Mouse (Mus musculus): Measurements from ENCODE around the gene Dchs1.

DNA sequence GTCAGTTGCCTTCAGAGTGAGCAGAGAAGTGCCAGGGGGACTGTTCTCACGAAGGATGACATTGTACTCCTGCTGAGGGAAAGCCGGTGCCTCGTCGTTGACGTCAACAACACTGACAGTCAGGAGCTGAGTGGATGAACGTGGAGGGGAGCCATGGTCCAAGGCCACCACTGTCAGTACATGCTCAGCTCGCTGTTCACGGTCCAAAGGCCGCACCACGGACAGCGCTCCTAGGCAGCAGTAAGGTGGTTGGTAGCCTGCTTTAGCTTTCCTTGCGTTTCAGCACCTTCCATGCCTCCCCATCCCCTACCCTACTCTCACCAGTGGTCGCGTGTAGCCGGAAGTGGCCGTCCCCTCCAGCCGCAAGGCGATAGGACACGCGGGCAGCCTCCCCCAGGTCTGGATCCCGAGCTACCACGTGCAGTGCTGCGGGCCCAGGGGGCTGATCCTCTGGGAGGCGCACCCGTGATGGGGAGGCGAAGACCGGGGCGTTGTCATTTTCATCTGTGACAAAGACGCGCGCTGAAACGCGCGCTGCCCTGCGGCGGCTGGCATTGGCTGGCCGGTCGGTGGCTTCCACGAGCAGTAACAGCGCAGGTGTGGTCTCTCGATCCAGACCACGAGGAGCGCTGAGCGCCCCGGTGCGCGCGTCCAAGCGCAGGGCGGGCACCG lies 25.5 kb downstream of the Dchs1 start:
- TF ChIP-seq USF1 (IDR thresholded peaks at IDR 0.05; ENCODE audit: low read depth, low read length): no peak
- no peak for TF ChIP-seq CTCF (IDR thresholded peaks at IDR 0.05 in 2 of 3, conservative IDR thresholded peaks at IDR 0.05 in 1 of 3; ENCODE audit: control insufficient read depth in 1 of 3, insufficient read depth in 1 of 3, low read depth in 2 of 3, low read length in 3 of 3, poor library complexity in 1 of 3, severe bottlenecking in 1 of 3)
- TF ChIP-seq E2F4 (IDR thresholded peaks at IDR 0.05; ENCODE audit: borderline replicate concordance, low read depth, low read length): no peak
- TF ChIP-seq RCOR1 (IDR thresholded peaks at IDR 0.05; ENCODE audit: low read depth, low read length): no peak
- TF ChIP-seq KAT2A (conservative IDR thresholded peaks at IDR 0.05; ENCODE audit: low read depth, low read length): no peak
- no peak for TF ChIP-seq POLR2A (IDR thresholded peaks at IDR 0.05; ENCODE audit: control insufficient read depth in 1 of 2, insufficient read depth in 1 of 2, low read depth in 1 of 2, low read length in 2 of 2, poor library complexity in 1 of 2)
